Mouse (Mus musculus) bone marrow macrophage, adult 2 months (primary cell): ENCODE measurements around the gene Dnaaf5.

Experiments
- CTCF ChIP-seq: IDR thresholded peaks from 2 replicates; pipeline ENCODE4 v1.5.1; 2012; ENCODE audit warnings: low read depth, mild to moderate bottlenecking, low read length, moderate library complexity
- POLR2A ChIP-seq: IDR thresholded peaks from 2 replicates; pipeline ENCODE4 v1.6.1; 2012; ENCODE audit warnings: mild to moderate bottlenecking, low read depth, low read length, borderline replicate concordance

- TF ChIP-seq POLR2A = no peak
- no peak for TF ChIP-seq CTCF
Measured at GRCm38 (mm10) chr5:139198779-139199178, 48.8 kb downstream of the Dnaaf5 start.
